Mouse (Mus musculus) limb, embryonic 10.5 days (tissue): ENCODE results near the gene Copg1. TPM values are rescaled to one million over a fixed set of nuclear protein-coding genes. Genes with fewer than 3 reads are reported as not detected.
"Not testable (repeated sequence)": the region's sequence is repeated elsewhere in the genome, so short reads cannot be mapped to it uniquely, and the experiment has no call there.

Experiments used
- DNase-seq: peaks from one replicate; pipeline ENCODE4 v3.0.0-alpha.2; 2017; ENCODE audit warnings: low spot score
- H3K27ac ChIP-seq: fragments of 300-500 bp; sonication (generic); 2 replicates; pipeline ENCODE4 v1.5.1; 2016; ENCODE audit warnings: mild to moderate bottlenecking
- H3K27me3 ChIP-seq: fragments of 300-500 bp; sonication (generic); 2 replicates; pipeline ENCODE4 v1.6.1; 2016; ENCODE audit warnings: low read depth, mild to moderate bottlenecking; ENCODE audit not compliant: poor library complexity, severe bottlenecking
- H3K36me3 ChIP-seq: fragments of 300-500 bp; sonication (generic); 2 replicates; pipeline ENCODE4 v1.6.1; 2016; ENCODE audit warnings: mild to moderate bottlenecking, moderate library complexity
- H3K4me1 ChIP-seq: fragments of 300-500 bp; sonication (generic); 2 replicates; pipeline ENCODE4 v1.6.1; 2016
- H3K4me3 ChIP-seq: fragments of 300-500 bp; sonication (generic); 2 replicates; pipeline ENCODE4 v1.5.1; 2016; ENCODE audit warnings: mild to moderate bottlenecking, moderate library complexity
- H3K9me3 ChIP-seq: fragments of 300-500 bp; sonication (generic); replicated peaks from 2 replicates; pipeline ENCODE4 v1.6.1; 2016; ENCODE audit warnings: mild to moderate bottlenecking
- WGBS: fragments of 180-500 bp; shearing (Covaris S2); methylation state at CpG from one replicate; pipeline ENCODE4 v1.1.7; 2016; 5-methylcytosine and 5-hydroxymethylcytosine counted together
- polyA plus RNA-seq: library from polyadenylated mRNA; unstranded; fragments of >200 nt; fragmentation: Nextera tagmentation; extraction: Ambion mirVana; gene quantifications from 2 replicates; pipeline ENCODE4 v1.2.1, GENCODE M21; 2016

Gene Copg1
- polyA plus RNA-seq, 1 experiment from 2014 or later: 174 TPM

- no peaks in the 10 kb centered on the region for H3K27me3 ChIP-seq
- H3K9me3 ChIP-seq: no peaks in the 10 kb centered on the region
- no peak overlapping the region for H3K27ac ChIP-seq
- WGBS: 94% methylated on average over 5 of the region's 5 CpGs
- DNase-seq: no peak
- peaks cover 68% of the 10 kb centered on the region for H3K36me3 ChIP-seq
- H3K4me1 ChIP-seq: peaks cover 6% of the 10 kb centered on the region
- no peak overlapping the region for H3K4me3 ChIP-seq
Measured at GRCm38 (mm10) chr6:87935037-87935436, 47.4 kb downstream of the Copg1 start.

DNA sequence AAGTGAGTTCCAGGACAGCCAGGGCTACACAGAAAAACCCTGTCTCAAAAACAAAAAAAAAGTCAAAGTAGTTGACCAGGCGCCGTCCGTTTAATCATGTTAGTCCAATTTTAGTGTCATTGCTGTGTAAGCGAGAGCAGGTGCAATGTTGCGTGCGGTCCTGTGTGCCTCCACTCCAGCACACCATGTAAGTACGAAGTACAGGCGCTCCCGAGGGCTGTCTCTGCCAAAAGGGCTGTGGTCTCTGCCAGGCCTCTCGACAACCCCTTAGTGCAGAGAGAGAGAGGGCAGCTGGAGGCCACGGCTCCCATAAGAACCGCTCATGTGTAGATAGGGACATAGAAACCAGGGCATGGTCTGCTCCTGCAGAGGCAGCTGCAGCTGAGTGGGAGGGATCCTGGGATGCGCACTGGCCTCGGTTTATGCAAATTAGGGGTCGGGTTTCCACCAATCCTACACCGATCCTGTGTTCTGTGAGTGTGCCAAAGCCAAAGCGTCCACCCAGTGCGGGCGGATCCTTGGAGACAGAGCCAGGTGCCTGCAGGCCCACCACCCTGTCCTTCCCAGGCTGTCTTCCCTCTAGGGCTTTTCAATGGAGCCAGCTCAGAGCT, 49.7 kb downstream of the Copg1 start:
- Histone ChIP-seq H3K4me3 (no peak overlapping the region), H3K36me3 (peaks cover 50% of the 10 kb centered on the region), H3K9me3 (no peaks in the 10 kb centered on the region), H3K27ac (no peak overlapping the region), H3K4me1 (peaks cover 6% of the 10 kb centered on the region), H3K27me3 (no peaks in the 10 kb centered on the region)
- DNase-seq: peak; percentile 56
- 48% methylated on average over 19 of the region's 19 CpGs for WGBS

- no peak overlapping the region for H3K4me3 ChIP-seq
- 94% methylated on average over 3 of the region's 3 CpGs for WGBS
- H3K36me3 ChIP-seq: peaks cover 33% of the 10 kb centered on the region
- no peaks in the 10 kb centered on the region for H3K27me3 ChIP-seq
- H3K9me3 ChIP-seq: no peaks in the 10 kb centered on the region
- peaks cover 6% of the 10 kb centered on the region for H3K4me1 ChIP-seq
- no peak for DNase-seq
- no peak overlapping the region for H3K27ac ChIP-seq
Measured at GRCm38 (mm10) chr6:87938941-87939340, 51.3 kb downstream of the Copg1 start.

GRCm38 (mm10) chr6:87942179-87942578, 54.6 kb downstream of the Copg1 start:
- H3K9me3 ChIP-seq: no peaks in the 10 kb centered on the region
- no peaks in the 10 kb centered on the region for H3K27me3 ChIP-seq
- DNase-seq: no peak
- H3K4me3 ChIP-seq: no peak overlapping the region
- H3K4me1 ChIP-seq: peaks cover 5% of the 10 kb centered on the region
- peaks cover 3% of the 10 kb centered on the region; the same call in 1 of the 2 replicates for H3K36me3 ChIP-seq
- WGBS: 87% methylated on average over 7 of the region's 7 CpGs
- no peak overlapping the region for H3K27ac ChIP-seq

DNA sequence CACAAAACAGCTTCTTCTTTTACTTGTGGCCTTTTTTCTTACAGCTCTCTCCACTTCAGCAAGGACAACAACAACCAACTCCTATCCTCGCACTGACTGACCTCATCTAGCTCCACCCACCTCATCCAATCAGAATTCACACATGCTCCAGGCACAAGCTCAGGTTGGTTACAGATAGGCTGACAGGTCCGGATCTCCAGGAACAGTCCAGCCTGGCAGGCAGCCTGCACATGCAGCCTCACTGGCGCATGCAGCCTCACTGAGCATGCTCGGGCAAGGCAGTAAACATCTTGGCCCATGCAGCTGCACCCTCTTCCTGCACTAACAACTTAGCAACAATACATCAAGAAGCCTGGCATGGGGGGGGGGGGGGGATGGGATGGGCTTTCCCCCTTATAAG, 74.8 kb downstream of the Copg1 start:
- DNase-seq, H3K27me3 ChIP-seq, H3K27ac ChIP-seq, H3K4me1 ChIP-seq, H3K9me3 ChIP-seq, H3K36me3 ChIP-seq, H3K4me3 ChIP-seq: not testable (repeated sequence)
- WGBS: 72% methylated on average over 4 of the region's 4 CpGs

Other genes with a start within 250 kb of the Copg1 start
- 12.6 and 12.7 TPM in 2 replicates for gene Aplf, start 215.6 kb upstream of the Copg1 start, polyA plus RNA-seq
- gene Efcc1, start 156.9 kb upstream of the Copg1 start, polyA plus RNA-seq: 0.08 and 0.18 TPM in 2 replicates
- gene Gp9, start 109.7 kb upstream of the Copg1 start, polyA plus RNA-seq: 1.6 and 2.1 TPM in 2 replicates
- 5.3 and 7.6 TPM in 2 replicates for gene Rab43, start 75.7 kb upstream of the Copg1 start, polyA plus RNA-seq
- gene Gm45140, start 52.0 kb upstream of the Copg1 start, polyA plus RNA-seq: 2.7 and 3.6 TPM in 2 replicates
- 68.8 and 74.0 TPM in 2 replicates for gene Isy1, start 49.0 kb upstream of the Copg1 start, polyA plus RNA-seq
- 1,415 and 1,701 TPM in 2 replicates for gene Cnbp, start 36.7 kb upstream of the Copg1 start, polyA plus RNA-seq
- gene Hmces, start 26.1 kb downstream of the Copg1 start, polyA plus RNA-seq: 72.7 and 81.9 TPM in 2 replicates
- gene H1fx, start 93.8 kb downstream of the Copg1 start, polyA plus RNA-seq: 40.2 and 46.3 TPM in 2 replicates
- gene Rab7, start 157.5 kb downstream of the Copg1 start, polyA plus RNA-seq: 206 and 208 TPM in 2 replicates
- 324 and 340 TPM in 2 replicates for gene Rpn1, start 196.7 kb downstream of the Copg1 start, polyA plus RNA-seq